Mouse (Mus musculus): Measurements from ENCODE around the gene Scd2. TPM values are rescaled to one million over a fixed set of nuclear protein-coding genes. Genes with fewer than 3 reads are reported as not detected.
"Not testable (repeated sequence)": the region's sequence is repeated elsewhere in the genome, so short reads cannot be mapped to it uniquely, and the experiment has no call there.

Gene Scd2
- 10 to 100 TPM; 24.8 to 27.2 TPM for total RNA-seq (2021)
- long read RNA-seq, experiment 1, full-length matches to known transcripts, result 19 of 28 reads
- long read RNA-seq, experiment 1, partial matches to known transcripts, result 2 of 28 reads
- long read RNA-seq, experiment 1, other reads (novel, unspliced or antisense), result 7 of 28 reads
- long read RNA-seq, experiment 2, full-length matches to known transcripts, result 17 of 28 reads
- long read RNA-seq, experiment 2, partial matches to known transcripts, result 1 of 28 reads
- long read RNA-seq, experiment 2, other reads (novel, unspliced or antisense), result 10 of 28 reads

- DNase-seq, result no peak
- intact Hi-C loops (cut with DNase I), result no loop called here
These were observed at the start of gene Scd2 for GRCm38 (mm10) chr19:44292941-44293768. Gene Scd2, plus strand, starts transcription at chr19:44293674.

- peak; percentile 36 to 60 for DNase-seq
These were observed 47.7 kb upstream of the Scd2 start for GRCm38 (mm10) chr19:44245761-44246171.

DNA sequence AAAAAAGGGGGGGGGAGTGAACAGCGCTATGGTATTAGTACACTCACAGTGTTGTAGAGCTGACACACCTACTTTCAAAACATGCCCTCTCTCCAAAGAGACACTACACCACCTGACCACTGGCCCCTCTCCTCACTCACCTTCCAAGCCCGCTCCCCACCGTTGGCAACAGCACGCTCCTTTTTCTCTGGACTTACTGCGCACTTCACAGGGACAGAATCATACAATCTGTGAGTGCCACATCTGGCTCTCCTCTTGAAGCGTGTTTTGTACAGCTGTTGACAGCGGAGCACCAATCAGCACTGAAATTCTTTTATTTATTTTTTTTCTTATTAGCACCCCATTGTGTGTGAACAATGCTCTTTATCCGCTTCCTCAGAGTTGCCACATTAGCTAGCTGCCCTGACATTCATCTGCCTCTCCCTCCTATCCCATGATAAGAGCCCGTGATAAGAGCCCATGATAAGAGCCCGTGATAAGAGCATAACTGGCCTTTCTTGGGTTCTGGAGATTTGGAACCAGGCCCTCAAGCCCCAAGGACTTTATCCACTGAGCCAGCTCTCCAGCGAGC is 47.0 kb upstream of the Scd2 start:
- intact Hi-C loops (cut with DNase I), result loop anchor here (1.0 to 10.0 kb wide), 4 partner anchors 20 to 171 kb away; no protein-coding TSS in a partner anchor
- DNase-seq, result no peak

More at GRCm38 (mm10) chr19:44245761-44246171, 47.7 kb upstream of the Scd2 start:
- intact Hi-C loops (cut with DNase I), result loop anchor here (1.0 to 10.0 kb wide), 4 partner anchors 21 to 172 kb away; no protein-coding TSS in a partner anchor

- intact Hi-C loops (cut with DNase I), result loop anchor here (2.0 to 10.0 kb wide), 3 partner anchors 19 to 170 kb away; no protein-coding TSS in a partner anchor
- peak in 1 of 2 experiments; percentile 10 for DNase-seq
These were observed 46.0 kb upstream of the Scd2 start for GRCm38 (mm10) chr19:44247281-44248080.

- intact Hi-C loops (cut with DNase I), result loop anchor here (5.0 to 10.0 kb wide), 2 partner anchors 117 to 169 kb away; no protein-coding TSS in a partner anchor
These were observed 45.2 kb upstream of the Scd2 start for GRCm38 (mm10) chr19:44248081-44248853.

DNA sequence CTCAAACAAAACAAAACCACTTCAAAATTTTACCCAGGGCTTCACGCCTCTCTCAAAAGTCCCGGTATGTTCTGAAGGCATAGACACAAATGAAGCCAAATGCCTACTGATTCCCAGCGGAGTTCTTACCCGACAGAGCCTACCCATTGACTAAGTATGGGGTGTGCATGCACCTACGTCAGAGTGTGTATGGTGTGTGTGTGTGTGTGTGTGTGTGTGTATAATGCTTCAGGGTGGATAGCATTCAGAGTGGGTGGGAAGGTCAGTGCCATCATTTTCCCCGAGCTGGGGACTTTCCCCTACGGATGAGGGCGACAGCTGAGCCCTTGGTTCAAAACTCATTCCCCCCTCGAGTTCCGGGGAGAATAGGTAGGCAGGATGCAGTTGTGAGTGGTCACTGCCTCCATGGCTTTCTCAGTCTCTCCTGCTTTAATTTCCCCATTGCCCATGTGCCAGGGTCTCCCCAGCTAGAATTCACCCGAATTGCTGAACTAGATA is 44.6 kb upstream of the Scd2 start:
- intact Hi-C loops (cut with DNase I), result loop anchor here (5.0 to 10.0 kb wide), 2 partner anchors 116 to 168 kb away; no protein-coding TSS in a partner anchor
- DNase-seq, result no peak

More at GRCm38 (mm10) chr19:44248081-44248853, 45.2 kb upstream of the Scd2 start:
- peak; percentile 94 to 95 for DNase-seq

DNA sequence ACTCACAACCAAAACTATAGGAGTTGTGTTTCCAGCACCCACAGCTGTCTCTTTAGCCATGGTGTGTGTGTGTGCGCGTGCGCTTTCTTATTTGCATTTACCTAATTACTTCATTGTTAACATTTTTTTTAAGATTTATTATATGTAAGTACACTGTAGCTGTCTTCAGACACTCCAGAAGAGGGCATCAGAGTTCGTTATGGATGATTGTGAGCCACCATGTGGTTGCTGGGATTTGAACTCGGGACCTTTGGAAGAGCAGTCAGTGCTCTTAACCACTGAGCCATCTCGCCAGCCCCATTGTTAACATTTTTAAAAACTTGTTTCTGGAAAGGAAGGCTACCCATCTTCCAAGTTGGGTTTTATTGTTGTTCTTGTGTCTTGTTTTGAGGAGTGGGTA is 42.3 kb upstream of the Scd2 start:
- intact Hi-C loops (cut with DNase I), result not testable (repeated sequence)

DNA sequence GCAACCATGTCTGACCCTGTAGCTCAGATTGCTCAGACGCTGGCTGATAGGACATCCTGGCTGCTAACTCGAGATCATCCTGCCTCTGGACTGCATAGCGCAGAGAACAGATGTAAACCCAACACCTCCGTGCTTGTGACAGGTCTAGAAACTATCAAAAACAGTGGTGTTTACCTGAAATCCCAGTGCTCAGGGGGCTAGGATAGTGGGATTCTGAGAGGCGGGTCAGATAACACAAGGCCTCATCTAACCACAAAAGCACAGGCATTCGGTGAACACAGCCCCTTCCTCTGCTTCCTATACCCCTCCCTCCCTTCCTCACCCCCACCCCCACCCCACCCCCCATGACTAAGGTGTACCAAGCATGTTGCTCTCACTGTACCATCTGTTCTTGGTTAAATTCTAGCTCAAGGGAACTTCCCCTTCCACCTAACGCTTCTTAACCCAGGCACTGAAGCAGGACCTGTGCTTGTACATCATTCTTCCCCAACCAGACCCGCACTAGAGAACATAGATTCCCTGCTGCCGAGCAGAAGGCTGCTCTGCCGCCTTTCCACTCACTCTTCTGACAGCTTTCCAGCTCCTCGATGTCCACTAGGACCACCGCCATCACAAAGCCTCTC is 41.4 kb upstream of the Scd2 start:
- intact Hi-C loops (cut with DNase I), result no loop called here
- DNase-seq, result no peak

More for the DNA sequence above, 42.3 kb upstream of the Scd2 start:
- not testable (repeated sequence) for DNase-seq

DNA sequence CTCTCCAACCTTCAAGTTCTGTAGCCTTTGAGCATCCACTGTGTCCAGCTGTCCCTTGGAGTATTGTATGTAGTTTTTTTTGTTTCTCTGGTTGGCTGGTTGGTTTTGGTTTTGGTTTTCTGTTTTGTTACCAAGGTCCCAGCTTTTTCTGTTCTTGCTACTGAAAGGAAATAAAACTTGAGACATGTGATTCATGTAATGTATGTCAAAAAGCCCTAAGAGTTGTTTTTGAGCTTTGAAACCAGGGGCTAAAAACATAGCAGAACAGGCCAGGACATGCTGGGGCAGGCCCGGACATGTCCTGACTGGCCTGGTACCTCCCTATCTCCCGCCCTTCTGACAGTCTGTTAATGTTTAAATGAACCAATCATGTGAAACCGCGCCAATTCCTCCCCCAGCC is 39.4 kb upstream of the Scd2 start:
- intact Hi-C loops (cut with DNase I); DNase-seq: not testable (repeated sequence)

GRCm38 (mm10) chr19:44257377-44257966 is 36.0 kb upstream of the Scd2 start:
- intact Hi-C loops (cut with DNase I), result no loop called here
- no peak for DNase-seq

- intact Hi-C loops (cut with DNase I), result no loop called here
- no peak for DNase-seq
These were observed 34.0 kb upstream of the Scd2 start for GRCm38 (mm10) chr19:44259484-44259883.

DNA sequence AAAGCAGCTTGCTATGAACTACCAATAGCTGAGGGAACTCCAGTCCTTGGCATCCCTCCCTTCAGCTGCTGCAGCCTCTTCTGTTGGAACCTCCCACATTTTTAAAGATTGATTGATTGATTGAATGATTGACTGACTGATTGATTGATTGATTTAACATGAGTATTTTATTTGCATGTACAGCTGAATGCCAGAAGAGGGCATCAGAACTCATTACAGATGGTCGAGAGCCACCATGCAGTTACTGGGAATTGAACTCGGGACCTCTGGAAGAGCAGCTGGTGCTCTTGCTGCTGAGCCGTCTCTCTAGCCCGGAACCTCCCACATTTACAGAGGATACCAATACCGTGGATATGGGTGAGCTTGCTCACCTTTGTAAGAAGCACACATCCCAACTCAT is 33.0 kb upstream of the Scd2 start:
- DNase-seq, result no peak
- intact Hi-C loops (cut with DNase I), result no loop called here

GRCm38 (mm10) chr19:44261774-44262173 is 31.7 kb upstream of the Scd2 start:
- intact Hi-C loops (cut with DNase I), result no loop called here
- no peak for DNase-seq

DNA sequence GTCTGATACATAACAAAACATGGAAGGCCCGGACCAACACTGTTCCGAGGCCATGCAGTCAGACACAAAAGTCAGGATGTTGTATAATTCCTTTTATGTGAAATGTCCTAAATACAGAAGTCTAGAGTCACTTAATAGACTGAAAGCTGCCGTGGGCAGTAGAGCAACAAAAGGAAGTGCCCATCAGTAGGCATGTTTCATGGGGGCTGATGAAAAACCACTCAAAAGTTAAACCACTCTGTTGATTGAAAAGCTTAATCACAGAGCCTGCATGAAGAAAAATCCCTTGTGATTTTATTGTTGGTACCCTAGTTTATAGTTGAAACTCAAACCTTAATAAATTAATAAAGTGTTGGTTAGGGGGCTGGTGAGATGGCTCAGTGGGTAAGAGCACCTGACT is 29.9 kb upstream of the Scd2 start:
- intact Hi-C loops (cut with DNase I), result no loop called here

DNA sequence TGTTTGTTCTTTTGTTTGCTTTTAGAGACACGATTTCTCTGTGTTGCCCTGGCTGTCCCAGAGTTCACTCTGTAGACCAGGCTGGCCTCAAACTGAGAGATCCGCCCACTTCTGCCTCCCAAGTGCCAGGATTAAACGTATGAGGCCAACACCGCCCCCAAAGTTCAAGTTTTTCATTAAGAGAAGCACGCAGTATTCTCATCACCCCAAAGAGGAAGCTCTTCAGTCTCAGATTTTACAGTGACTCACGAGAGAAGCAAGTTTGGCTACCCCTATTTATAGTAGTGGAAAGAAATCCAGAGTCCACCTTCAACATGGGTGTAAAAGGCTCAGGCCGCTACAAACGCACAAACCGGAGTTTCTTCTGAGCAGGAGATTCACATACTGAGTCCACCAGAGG is 29.2 kb upstream of the Scd2 start:
- intact Hi-C loops (cut with DNase I), result no loop called here
- DNase-seq, result no peak

More for the DNA sequence above, 29.9 kb upstream of the Scd2 start:
- DNase-seq, result no peak

DNA sequence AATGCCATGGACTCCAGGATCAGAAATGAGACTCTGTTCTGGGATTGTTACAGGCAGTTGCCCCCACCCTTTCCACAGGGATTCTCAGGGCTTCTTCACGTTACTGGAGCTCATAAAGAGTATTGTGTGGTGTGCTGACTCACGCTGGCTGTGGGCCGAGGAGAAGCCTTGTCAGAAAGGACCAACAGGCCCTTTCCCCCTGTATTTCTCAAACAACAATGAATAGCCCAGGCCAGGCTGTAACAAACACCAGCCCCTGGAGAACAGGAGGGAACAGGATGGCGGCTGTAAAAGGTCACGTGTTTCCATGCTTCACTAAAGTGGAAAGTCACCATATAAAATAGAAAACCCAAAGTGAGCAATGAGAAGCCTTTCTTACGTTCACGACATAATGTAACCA is 28.2 kb upstream of the Scd2 start:
- intact Hi-C loops (cut with DNase I), result no loop called here
- peak; percentile 40 to 50 for DNase-seq

- no peak for DNase-seq
- intact Hi-C loops (cut with DNase I), result loop anchor here (2.0 kb wide), 1 partner anchor 19 kb away; no protein-coding TSS in a partner anchor
These were observed 27.6 kb upstream of the Scd2 start for GRCm38 (mm10) chr19:44265911-44266337.

DNA sequence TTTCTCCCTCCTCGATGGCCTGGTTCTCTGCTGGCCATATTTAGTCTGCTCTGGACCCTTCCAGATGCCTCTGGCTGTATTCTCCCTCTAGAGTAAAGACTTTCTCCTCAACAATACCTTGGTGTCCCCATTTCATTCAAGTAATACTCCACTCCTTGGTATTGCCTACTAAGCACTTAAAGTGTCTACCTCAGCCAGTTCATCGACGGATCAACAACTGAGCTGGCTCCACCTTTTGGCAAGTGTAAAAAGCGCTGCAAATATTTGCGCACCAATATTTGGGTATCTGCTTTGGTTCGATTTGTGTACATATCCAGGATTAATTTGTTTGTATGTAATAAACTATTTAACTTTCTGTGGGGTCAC is 27.0 kb upstream of the Scd2 start:
- intact Hi-C loops (cut with DNase I), result loop anchor here (2.0 kb wide), 1 partner anchor 20 kb away; no protein-coding TSS in a partner anchor
- DNase-seq, result no peak
